Mouse (Mus musculus) myocyte (in vitro differentiated cells): ENCODE data around the gene Ldb3.

Experiments used
- CEBPB ChIP-seq: IDR thresholded peaks from 2 replicates; pipeline ENCODE4 v1.6.1; 2011; ENCODE audit warnings: mild to moderate bottlenecking, moderate library complexity; ENCODE audit not compliant: poor library complexity, insufficient read depth, severe bottlenecking
- POLR2A ChIP-seq: IDR thresholded peaks from one replicate; pipeline ENCODE4 v1.6.1; 2011; ENCODE audit warnings: low read depth, mild to moderate bottlenecking, control low read depth, moderate library complexity; ENCODE audit not compliant: insufficient read length
- POLR2AphosphoS2 ChIP-seq: IDR thresholded peaks from one replicate; pipeline ENCODE4 v1.6.1; 2011; ENCODE audit warnings: low read depth, control low read depth; ENCODE audit not compliant: insufficient read length
- SRF ChIP-seq: IDR thresholded peaks from one replicate; pipeline ENCODE4 v1.6.1; 2011; ENCODE audit warnings: low read depth; ENCODE audit not compliant: control insufficient read depth, insufficient read length

DNA sequence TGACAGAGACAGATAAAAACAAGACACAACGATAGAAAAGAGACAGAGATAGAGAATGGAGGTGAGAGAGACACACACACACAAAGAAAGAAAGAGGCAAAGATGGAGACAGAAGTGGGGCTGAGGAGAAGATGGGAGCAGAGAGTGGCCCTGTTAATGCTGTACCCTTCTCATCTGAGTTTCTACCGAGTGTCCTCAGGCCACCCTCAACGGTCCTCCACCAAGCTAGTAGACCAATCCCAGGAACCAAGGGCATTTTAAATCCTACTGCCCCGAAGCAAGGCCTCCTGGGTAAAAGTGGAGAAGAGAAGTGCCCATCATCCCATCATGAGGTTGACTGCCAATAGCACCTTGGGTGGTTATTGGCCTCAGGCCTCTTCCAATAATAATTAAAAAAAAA lies 17.6 kb downstream of the Ldb3 start:
- TF ChIP-seq POLR2A (no peak), POLR2AphosphoS2 (no peak), CEBPB (no peak), SRF (no peak)
